Mouse (Mus musculus) forebrain, embryonic 12.5 days (tissue): ENCODE results near the gene Mertk. TPM values are rescaled to one million over a fixed set of nuclear protein-coding genes. Genes with fewer than 3 reads are reported as not detected.

ENCODE experiments used
- ATAC-seq: fragments of 200-750 bp; cut with Nextera tagmentation; 2 replicates; pipeline ENCODE4 v1.8.0; 2017; ENCODE audit warnings: moderate TSS enrichment; ENCODE audit not compliant: low FRiP score
- H3K27ac ChIP-seq: fragments of 300-500 bp; sonication (generic); 2 replicates; pipeline ENCODE4 v1.5.1; 2016; ENCODE audit warnings: mild to moderate bottlenecking
- H3K27me3 ChIP-seq: fragments of 300-500 bp; sonication (generic); 2 replicates; pipeline ENCODE4 v1.6.1; 2016; ENCODE audit warnings: mild to moderate bottlenecking
- H3K36me3 ChIP-seq: fragments of 300-500 bp; sonication (generic); replicated peaks from 2 replicates; pipeline ENCODE4 v1.6.1; 2016; ENCODE audit warnings: mild to moderate bottlenecking
- H3K4me1 ChIP-seq: fragments of 300-500 bp; sonication (generic); 2 replicates; pipeline ENCODE4 v1.6.1; 2016
- H3K4me2 ChIP-seq: fragments of 300-500 bp; sonication (generic); 2 replicates; pipeline ENCODE4 v1.6.1; 2016; ENCODE audit warnings: mild to moderate bottlenecking, moderate library complexity
- H3K4me3 ChIP-seq: fragments of 300-500 bp; sonication (generic); replicated peaks from 2 replicates; pipeline ENCODE4 v1.5.1; 2016; ENCODE audit warnings: mild to moderate bottlenecking
- H3K9ac ChIP-seq: fragments of 300-500 bp; sonication (generic); 2 replicates; pipeline ENCODE4 v1.6.1; 2016; ENCODE audit warnings: mild to moderate bottlenecking
- H3K9me3 ChIP-seq: fragments of 300-500 bp; sonication (generic); 2 replicates; pipeline ENCODE4 v1.6.1; 2016
- WGBS: fragments of 180-500 bp; shearing (Covaris S2); methylation state at CpG from one replicate; pipeline ENCODE4 v1.1.7; 2016; 5-methylcytosine and 5-hydroxymethylcytosine counted together
- polyA plus RNA-seq: library from polyadenylated mRNA; unstranded; fragments of >200 nt; fragmentation: Nextera tagmentation; extraction: Ambion mirVana; gene quantifications from 2 replicates; pipeline ENCODE4 v1.2.1, GENCODE M21; 2016

Gene Mertk
- polyA plus RNA-seq, 1 experiment from 2014 or later = 2.7 TPM

DNA sequence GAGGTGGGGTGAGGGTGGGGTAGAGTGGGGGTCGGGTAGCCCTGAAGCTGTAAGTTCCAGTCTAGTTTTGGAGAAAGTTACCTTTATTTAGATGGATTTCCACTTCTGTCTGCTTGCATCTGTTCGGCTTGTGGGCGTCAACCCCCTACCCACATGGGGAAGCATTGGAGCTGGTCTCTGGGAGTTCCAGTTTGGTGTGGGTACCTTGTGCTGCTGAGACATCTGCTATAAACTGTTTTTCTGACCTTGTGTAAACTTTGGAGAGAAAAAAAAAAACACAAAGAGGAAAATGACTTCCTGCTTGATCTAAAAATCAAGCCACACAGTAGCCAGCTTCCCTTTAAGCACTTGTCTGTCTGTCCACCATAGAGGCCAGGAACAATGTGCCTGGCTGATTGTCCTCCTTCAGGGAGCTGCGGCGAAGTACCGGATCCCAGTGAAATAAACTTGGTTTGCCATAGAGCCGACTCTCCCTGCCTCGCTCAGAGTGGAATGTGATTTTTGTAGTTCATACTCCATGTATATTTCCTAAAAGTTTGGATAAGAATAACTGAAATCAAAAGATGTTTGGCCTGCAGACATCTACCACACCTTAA lies 48.8 kb downstream of the Mertk start:
- H3K27ac ChIP-seq = no peak overlapping the region
- no peak overlapping the region for H3K4me3 ChIP-seq
- H3K4me2 ChIP-seq = no peak overlapping the region
- WGBS = 87% methylated on average over 8 of the region's 8 CpGs
- no peak overlapping the region for H3K9ac ChIP-seq
- H3K9me3 ChIP-seq = no peaks in the 10 kb centered on the region
- H3K4me1 ChIP-seq = peaks cover 4% of the 10 kb centered on the region; the same call in 1 of the 2 replicates
- no peaks in the 10 kb centered on the region for H3K36me3 ChIP-seq
- ATAC-seq = no peak
- H3K27me3 ChIP-seq = no peaks in the 10 kb centered on the region

DNA sequence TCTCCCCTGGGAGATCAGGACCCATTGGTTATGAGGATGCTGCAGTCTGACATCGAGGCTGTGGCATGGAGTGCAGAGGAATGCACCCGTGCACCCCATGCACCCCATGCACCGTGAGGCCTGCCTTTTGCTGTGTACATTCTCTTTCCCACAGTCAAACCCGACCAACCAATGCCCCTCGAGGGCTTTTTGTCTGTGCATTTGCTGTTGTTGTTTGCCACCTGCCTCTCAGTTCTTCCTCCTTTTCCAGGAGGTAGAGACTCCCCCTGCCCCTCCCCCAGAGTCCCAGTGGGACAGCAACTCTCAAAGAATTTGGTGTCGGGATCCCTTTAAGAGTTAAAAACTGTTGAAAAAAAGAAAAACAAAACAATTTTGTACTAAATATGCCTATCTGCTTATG lies 49.4 kb downstream of the Mertk start:
- Histone ChIP-seq H3K9me3 (no peaks in the 10 kb centered on the region), H3K27ac (no peak overlapping the region), H3K4me1 (peaks cover 4% of the 10 kb centered on the region; the same call in 1 of the 2 replicates), H3K4me2 (no peak overlapping the region), H3K36me3 (no peaks in the 10 kb centered on the region), H3K9ac (no peak overlapping the region), H3K4me3 (no peak overlapping the region), H3K27me3 (no peaks in the 10 kb centered on the region)
- no peak for ATAC-seq
- 68% methylated on average over 6 of the region's 6 CpGs for WGBS

GRCm38 (mm10) chr2:128751030-128751429 lies 52.3 kb downstream of the Mertk start:
- no peak for ATAC-seq
- Histone ChIP-seq H3K27me3 (no peaks in the 10 kb centered on the region), H3K36me3 (no peaks in the 10 kb centered on the region), H3K27ac (no peak overlapping the region), H3K9me3 (no peaks in the 10 kb centered on the region), H3K9ac (no peak overlapping the region), H3K4me3 (no peak overlapping the region), H3K4me2 (no peak overlapping the region), H3K4me1 (peaks cover 1% of the 10 kb centered on the region; the same call in 1 of the 2 replicates)
- 92% methylated on average over 6 of the region's 6 CpGs for WGBS

DNA sequence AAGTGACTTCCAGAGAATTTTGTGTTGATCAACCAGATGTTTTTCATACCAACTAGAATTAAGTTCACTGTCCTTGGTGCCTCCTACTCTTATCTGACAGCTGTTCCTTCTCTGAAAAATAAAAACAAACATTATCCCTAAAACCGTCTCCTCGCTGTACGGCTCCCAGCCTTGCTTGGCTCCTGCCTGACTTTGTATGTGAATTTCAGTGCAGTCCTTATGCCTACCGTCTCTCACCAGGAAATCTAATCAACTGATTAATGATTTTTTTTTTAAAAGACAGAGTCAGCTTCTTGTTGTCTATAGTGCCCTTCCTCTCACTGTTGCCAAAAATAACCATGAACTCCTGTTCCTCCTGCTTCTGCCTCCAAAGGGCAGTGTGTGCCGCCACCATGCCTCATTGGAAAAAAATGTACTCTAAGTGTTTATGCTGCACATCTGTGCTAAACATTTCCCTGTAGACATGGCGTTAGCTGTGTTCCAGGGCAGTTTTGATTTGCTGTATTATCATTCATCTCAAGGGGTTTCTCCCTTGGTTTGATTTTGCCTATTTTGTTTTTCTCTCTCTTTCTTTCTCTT lies 54.6 kb downstream of the Mertk start:
- H3K36me3 ChIP-seq = no peaks in the 10 kb centered on the region
- no peak for ATAC-seq
- H3K4me1 ChIP-seq = no peaks in the 10 kb centered on the region
- H3K9ac ChIP-seq = no peak overlapping the region
- no peaks in the 10 kb centered on the region for H3K27me3 ChIP-seq
- H3K4me3 ChIP-seq = no peak overlapping the region
- 83% methylated on average over 6 of the region's 6 CpGs for WGBS
- H3K4me2 ChIP-seq = no peak overlapping the region
- no peaks in the 10 kb centered on the region for H3K9me3 ChIP-seq
- no peak overlapping the region for H3K27ac ChIP-seq

DNA sequence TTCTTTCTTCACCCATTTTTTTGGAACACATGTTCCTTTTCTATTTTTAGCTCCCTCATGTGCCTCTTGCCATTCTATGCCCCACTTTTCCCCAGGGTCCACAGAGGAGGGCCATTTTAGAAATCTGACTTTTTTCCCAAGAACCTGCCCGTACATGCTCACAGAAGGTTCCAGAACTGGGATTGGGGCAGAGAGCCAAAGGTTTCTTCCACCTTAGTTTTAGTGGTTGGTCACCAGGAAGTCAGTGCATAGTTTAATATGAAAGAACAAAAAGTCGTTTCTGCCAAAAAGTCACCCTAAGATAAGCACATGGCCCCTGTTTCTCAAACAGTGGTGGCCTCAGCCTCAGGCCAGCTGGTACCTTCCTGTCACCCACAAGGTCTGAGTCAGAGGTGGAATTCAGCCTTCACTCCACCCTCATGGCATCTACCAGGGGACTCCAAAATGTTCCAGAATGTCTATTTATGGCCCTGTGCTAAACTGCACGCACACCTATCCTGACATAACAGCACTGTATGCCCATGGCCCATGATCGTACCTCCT lies 56.5 kb downstream of the Mertk start:
- H3K27ac ChIP-seq = no peak overlapping the region
- no peaks in the 10 kb centered on the region for H3K9me3 ChIP-seq
- H3K4me2 ChIP-seq = no peak overlapping the region
- ATAC-seq = no peak
- no peak overlapping the region for H3K9ac ChIP-seq
- no peaks in the 10 kb centered on the region for H3K4me1 ChIP-seq
- WGBS = 89% methylated on average over 4 of the region's 4 CpGs
- H3K27me3 ChIP-seq = no peaks in the 10 kb centered on the region
- H3K4me3 ChIP-seq = no peak overlapping the region
- no peaks in the 10 kb centered on the region for H3K36me3 ChIP-seq

DNA sequence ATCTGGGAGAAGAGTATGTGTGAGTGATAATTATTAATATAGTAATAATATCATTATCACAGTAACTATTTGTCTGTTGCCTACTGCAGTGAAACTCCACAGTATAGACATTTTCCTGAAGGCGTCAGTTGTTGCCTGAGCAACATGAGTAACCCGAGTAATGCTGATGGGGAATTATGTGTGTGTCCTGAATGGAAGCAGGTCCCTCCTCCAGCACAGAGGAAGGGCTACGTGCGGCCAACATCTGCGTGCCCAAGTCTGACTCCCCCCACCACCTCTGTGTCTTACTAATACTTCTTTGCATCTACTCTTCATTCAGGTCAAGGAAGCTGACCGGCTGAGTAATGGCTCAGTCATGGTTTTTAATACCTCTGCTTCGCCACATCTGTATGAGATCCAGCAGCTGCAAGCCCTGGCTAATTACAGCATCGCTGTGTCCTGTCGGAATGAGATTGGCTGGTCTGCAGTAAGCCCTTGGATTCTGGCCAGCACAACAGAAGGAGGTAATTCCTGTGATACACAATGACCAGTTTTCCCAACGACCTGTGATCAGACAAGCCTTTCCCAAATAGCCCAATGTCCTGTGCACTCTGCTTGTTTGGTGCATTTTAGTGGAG lies 60.1 kb downstream of the Mertk start:
- Histone ChIP-seq H3K27me3 (no peaks in the 10 kb centered on the region), H3K4me2 (no peak overlapping the region), H3K4me3 (no peak overlapping the region), H3K9ac (no peak overlapping the region), H3K4me1 (no peaks in the 10 kb centered on the region), H3K9me3 (no peaks in the 10 kb centered on the region), H3K27ac (no peak overlapping the region), H3K36me3 (no peaks in the 10 kb centered on the region)
- no peak for ATAC-seq
- 62% methylated on average over 10 of the region's 10 CpGs for WGBS

GRCm38 (mm10) chr2:128762008-128762407 lies 63.3 kb downstream of the Mertk start:
- WGBS = 93% methylated on average over 9 of the region's 9 CpGs

DNA sequence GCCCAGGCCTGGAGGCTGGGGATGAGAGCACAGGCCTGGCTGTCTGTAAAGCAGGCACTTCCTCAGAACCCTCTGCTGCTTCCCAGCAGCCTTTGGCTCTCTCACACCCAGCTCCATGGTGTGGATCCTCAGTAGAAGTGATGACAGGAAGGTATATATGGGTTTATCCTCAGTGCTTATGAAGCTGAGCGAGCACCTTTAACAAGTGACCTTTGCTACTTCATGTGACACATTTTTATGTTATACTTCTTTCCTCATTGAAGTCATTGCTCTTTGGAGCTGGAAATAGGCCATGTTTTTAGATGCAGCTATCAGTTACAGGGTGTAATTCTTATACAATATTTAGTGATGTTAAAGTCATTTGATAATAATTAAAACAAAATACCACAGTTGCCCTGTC lies 67.0 kb downstream of the Mertk start:
- no peak for ATAC-seq
- Histone ChIP-seq H3K27me3 (no peaks in the 10 kb centered on the region), H3K27ac (no peak overlapping the region), H3K4me3 (no peak overlapping the region), H3K9me3 (no peaks in the 10 kb centered on the region), H3K9ac (no peak overlapping the region), H3K36me3 (no peaks in the 10 kb centered on the region), H3K4me1 (no peaks in the 10 kb centered on the region), H3K4me2 (no peak overlapping the region)
- 93% methylated on average over 1 of the region's 1 CpGs for WGBS

More at GRCm38 (mm10) chr2:128762008-128762407, 63.3 kb downstream of the Mertk start:
- no peak overlapping the region for H3K4me3 ChIP-seq
- no peaks in the 10 kb centered on the region for H3K36me3 ChIP-seq
- no peak overlapping the region for H3K4me2 ChIP-seq
- no peaks in the 10 kb centered on the region for H3K27me3 ChIP-seq
- no peak overlapping the region for H3K27ac ChIP-seq
- ATAC-seq = no peak
- no peak overlapping the region for H3K9ac ChIP-seq
- H3K4me1 ChIP-seq = no peaks in the 10 kb centered on the region
- no peaks in the 10 kb centered on the region for H3K9me3 ChIP-seq

GRCm38 (mm10) chr2:128768545-128769247 lies 69.9 kb downstream of the Mertk start:
- Histone ChIP-seq H3K27ac (no peak overlapping the region), H3K27me3 (no peaks in the 10 kb centered on the region), H3K4me3 (no peak overlapping the region), H3K4me2 (no peak overlapping the region), H3K4me1 (no peaks in the 10 kb centered on the region), H3K9ac (no peak overlapping the region), H3K9me3 (no peaks in the 10 kb centered on the region), H3K36me3 (no peaks in the 10 kb centered on the region)
- WGBS = 79% methylated on average over 4 of the region's 4 CpGs
- no peak for ATAC-seq

DNA sequence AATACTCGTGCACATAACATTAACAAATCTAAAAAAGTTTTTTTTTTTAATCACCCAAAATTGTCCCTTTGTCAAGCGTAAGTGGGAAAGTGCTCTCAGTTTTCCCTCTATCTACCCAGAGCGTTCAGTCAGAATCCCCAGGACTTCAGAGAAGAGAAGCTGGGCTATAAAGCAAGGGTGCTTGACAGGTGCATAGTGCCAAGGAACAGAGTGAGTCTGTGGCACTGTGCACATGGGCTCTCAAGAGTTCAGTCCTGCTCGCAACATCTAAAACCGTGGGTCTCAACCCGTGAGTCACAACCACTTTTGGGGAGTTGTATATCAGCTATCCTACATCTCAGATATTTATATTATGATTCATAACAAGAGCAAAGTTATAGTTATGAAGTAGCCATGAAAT lies 71.8 kb downstream of the Mertk start:
- Histone ChIP-seq H3K36me3 (no peaks in the 10 kb centered on the region), H3K27me3 (no peaks in the 10 kb centered on the region), H3K9me3 (no peaks in the 10 kb centered on the region), H3K4me1 (no peaks in the 10 kb centered on the region), H3K4me2 (no peak overlapping the region), H3K4me3 (no peak overlapping the region), H3K9ac (no peak overlapping the region), H3K27ac (no peak overlapping the region)
- WGBS = 88% methylated on average over 6 of the region's 6 CpGs
- ATAC-seq = no peak

- H3K4me1 ChIP-seq = no peaks in the 10 kb centered on the region
- no peaks in the 10 kb centered on the region for H3K9me3 ChIP-seq
- H3K27ac ChIP-seq = no peak overlapping the region
- H3K27me3 ChIP-seq = no peaks in the 10 kb centered on the region
- no peak overlapping the region for H3K4me3 ChIP-seq
- no peak for ATAC-seq
- no peaks in the 10 kb centered on the region for H3K36me3 ChIP-seq
- no peak overlapping the region for H3K9ac ChIP-seq
- no peak overlapping the region for H3K4me2 ChIP-seq
- 86% methylated on average over 4 of the region's 4 CpGs for WGBS
Measured at GRCm38 (mm10) chr2:128771048-128771447, 72.3 kb downstream of the Mertk start.

DNA sequence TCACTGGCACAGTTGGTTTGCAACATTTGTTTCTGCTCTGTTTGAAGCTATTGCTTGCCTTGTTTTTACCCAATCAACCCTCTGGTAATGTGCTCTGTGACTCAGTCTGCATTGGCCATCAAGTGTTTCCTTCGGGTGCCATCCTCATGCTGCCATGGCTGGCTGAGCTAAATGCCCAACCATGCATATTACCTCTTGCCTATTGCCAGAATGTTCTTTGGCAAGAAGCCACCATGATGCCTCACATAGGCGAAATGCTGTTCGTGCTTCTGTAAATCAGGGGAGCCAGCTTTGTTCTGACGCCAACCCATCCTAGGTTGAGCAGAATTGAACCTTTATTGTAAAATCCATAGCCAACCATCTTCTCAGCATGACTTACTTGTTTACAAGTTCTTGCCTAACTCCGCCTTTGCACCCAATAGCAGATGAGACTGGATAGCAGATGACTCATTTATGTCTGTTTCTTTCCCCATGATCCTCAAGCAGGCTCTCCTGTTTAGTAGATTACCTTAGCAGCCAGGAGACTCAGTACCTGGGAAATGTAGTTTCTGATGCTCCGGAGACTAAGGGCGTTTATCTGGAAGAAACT lies 73.1 kb downstream of the Mertk start:
- Histone ChIP-seq H3K36me3 (no peaks in the 10 kb centered on the region), H3K4me2 (no peak overlapping the region), H3K9ac (no peak overlapping the region), H3K9me3 (no peaks in the 10 kb centered on the region), H3K4me1 (no peaks in the 10 kb centered on the region), H3K4me3 (no peak overlapping the region), H3K27me3 (no peaks in the 10 kb centered on the region), H3K27ac (no peak overlapping the region)
- 93% methylated on average over 7 of the region's 7 CpGs for WGBS
- no peak for ATAC-seq
